Mouse (Mus musculus) cerebellum, adult 2 months (tissue): Measurements from ENCODE around the gene Elovl5.

ENCODE experiments used
- CTCF ChIP-seq: fragments of 200-500 bp; IDR thresholded peaks from 2 replicates; pipeline ENCODE4 v1.5.1; 2011; ENCODE audit warnings: low read depth, mild to moderate bottlenecking, control low read depth, low read length, moderate library complexity, borderline replicate concordance; ENCODE audit not compliant: insufficient read depth
- POLR2A ChIP-seq: fragments of 200-500 bp; IDR thresholded peaks from 2 replicates; pipeline ENCODE4 v1.6.1; 2011; ENCODE audit warnings: low read length, control low read depth, borderline replicate concordance; ENCODE audit not compliant: insufficient read depth

- TF ChIP-seq POLR2A: no peak
- TF ChIP-seq CTCF: no peak
These were observed 38.3 kb downstream of the Elovl5 start for GRCm38 (mm10) chr9:77955511-77955910.
